Mouse (Mus musculus): ENCODE data around the gene Gm17455.

- peak; percentile 32 for TF ChIP-seq CTCF (IDR thresholded peaks at IDR 0.05; ENCODE audit: borderline replicate concordance, insufficient read depth, low read depth, low read length)
- no peak for TF ChIP-seq POLR2A (IDR thresholded peaks at IDR 0.05; ENCODE audit: borderline replicate concordance, insufficient read depth, low read length)
Measured at GRCm38 (mm10) chr10:60411794-60412193, 12.3 kb downstream of the Gm17455 start.
